Mouse (Mus musculus): ENCODE results near the gene Plekhg3. TPM values are rescaled to one million over a fixed set of nuclear protein-coding genes. Genes with fewer than 3 reads are reported as not detected.

Gene Plekhg3
- polyA plus RNA-seq, 1 experiment from 2014 or later = 6.3 TPM

- no peak overlapping the region for H3K4me2 ChIP-seq (ENCODE audit: low read depth, low read length)
- ATAC-seq (ENCODE audit: low read depth) (no peak), DNase-seq (ENCODE audit: low spot score) (peak; percentile 46)
- no peak overlapping the region for H3K4me3 ChIP-seq (ENCODE audit: low read depth, low read length)
- H3K27ac ChIP-seq (replicated peaks; ENCODE audit: low read depth, low read length) = no peak overlapping the region
- 45% methylated on average over 6 of the region's 6 CpGs for WGBS
- H3K9ac ChIP-seq (ENCODE audit: low read depth, low read length) = no peak overlapping the region
- H3K27me3 ChIP-seq (replicated peaks; ENCODE audit: control insufficient read depth, insufficient read depth, low read length) = no peaks in the 10 kb centered on the region
- H3K9me3 ChIP-seq (ENCODE audit: control insufficient read depth, low read length) = peaks cover 6% of the 10 kb centered on the region; the same call in 1 of the 2 replicates
- H3K4me1 ChIP-seq (ENCODE audit: control insufficient read depth, insufficient read depth, low read length) = peaks cover 13% of the 10 kb centered on the region
- H3K36me3 ChIP-seq (ENCODE audit: control insufficient read depth, insufficient read depth, low read length) = no peaks in the 10 kb centered on the region
These were observed 58.8 kb downstream of the Plekhg3 start for GRCm38 (mm10) chr12:76589531-76589930.

- Histone ChIP-seq H3K4me1 (ENCODE audit: control insufficient read depth, insufficient read depth, low read length) (peaks cover 18% of the 10 kb centered on the region), H3K4me3 (ENCODE audit: low read depth, low read length) (no peak overlapping the region), H3K36me3 (ENCODE audit: control insufficient read depth, insufficient read depth, low read length) (no peaks in the 10 kb centered on the region), H3K9me3 (ENCODE audit: control insufficient read depth, low read length) (no peaks in the 10 kb centered on the region), H3K4me2 (ENCODE audit: low read depth, low read length) (no peak overlapping the region), H3K27ac (replicated peaks; ENCODE audit: low read depth, low read length) (no peak overlapping the region), H3K27me3 (replicated peaks; ENCODE audit: control insufficient read depth, insufficient read depth, low read length) (no peaks in the 10 kb centered on the region), H3K9ac (ENCODE audit: low read depth, low read length) (no peak overlapping the region)
- DNase-seq (ENCODE audit: low spot score) (no peak), ATAC-seq (ENCODE audit: low read depth) (no peak)
- 75% methylated on average over 3 of the region's 3 CpGs for WGBS
These were observed 60.3 kb downstream of the Plekhg3 start for GRCm38 (mm10) chr12:76591037-76591436.

DNA sequence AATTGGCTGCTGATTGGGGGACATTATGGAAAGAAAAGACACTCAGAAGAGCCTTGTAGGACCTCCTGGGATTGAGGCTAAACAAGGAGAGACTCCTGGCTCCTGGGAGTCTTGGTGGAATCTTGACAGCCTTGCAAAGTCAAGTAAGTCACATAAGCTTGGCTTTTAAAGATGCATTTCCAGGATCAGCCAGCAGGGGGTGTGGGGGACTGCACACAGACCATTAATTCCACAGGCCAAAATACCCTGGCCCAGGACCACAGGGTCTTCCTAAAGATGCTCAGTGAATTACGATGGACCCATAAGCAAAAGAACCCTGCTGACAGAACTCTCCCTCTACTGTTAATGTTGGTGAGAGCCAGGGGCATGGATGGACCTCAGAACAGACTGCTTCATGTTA, 61.5 kb downstream of the Plekhg3 start:
- ATAC-seq (ENCODE audit: low read depth) = no peak
- no peak overlapping the region for H3K9ac ChIP-seq (ENCODE audit: low read depth, low read length)
- peak; percentile 60 for DNase-seq (ENCODE audit: low spot score)
- H3K36me3 ChIP-seq (ENCODE audit: control insufficient read depth, insufficient read depth, low read length) = no peaks in the 10 kb centered on the region
- no peak overlapping the region for H3K27ac ChIP-seq (replicated peaks; ENCODE audit: low read depth, low read length)
- H3K27me3 ChIP-seq (replicated peaks; ENCODE audit: control insufficient read depth, insufficient read depth, low read length) = no peaks in the 10 kb centered on the region
- H3K4me1 ChIP-seq (ENCODE audit: control insufficient read depth, insufficient read depth, low read length) = peaks cover 18% of the 10 kb centered on the region
- H3K4me2 ChIP-seq (ENCODE audit: low read depth, low read length) = no peak overlapping the region
- H3K9me3 ChIP-seq (ENCODE audit: control insufficient read depth, low read length) = no peaks in the 10 kb centered on the region
- H3K4me3 ChIP-seq (ENCODE audit: low read depth, low read length) = no peak overlapping the region
- 50% methylated on average over 1 of the region's 1 CpGs for WGBS

DNA sequence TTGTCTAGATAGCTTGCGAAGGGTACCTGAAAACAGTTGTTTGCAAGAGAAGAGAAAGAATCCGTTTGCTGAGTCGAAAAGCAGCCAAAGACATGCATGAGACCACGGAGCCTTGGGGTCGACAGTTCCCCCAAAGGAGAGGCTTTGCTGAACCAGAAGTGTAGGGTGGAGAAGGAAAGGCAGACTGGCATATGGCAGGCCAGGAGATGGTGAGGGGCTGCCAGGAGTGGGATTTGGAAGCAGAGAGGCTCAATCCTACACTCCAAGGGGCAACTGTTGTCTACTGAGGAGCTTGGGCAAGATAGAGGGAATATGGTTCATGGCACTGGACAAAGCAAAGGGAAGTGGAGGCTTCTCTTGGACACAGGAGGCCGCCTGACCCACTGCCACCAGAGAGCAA, 62.6 kb downstream of the Plekhg3 start:
- H3K27ac ChIP-seq (replicated peaks; ENCODE audit: low read depth, low read length) = peak overlapping the region; percentile 87; the same call in 1 of the 2 replicates
- no peak overlapping the region for H3K9ac ChIP-seq (ENCODE audit: low read depth, low read length)

GRCm38 (mm10) chr12:76593839-76594322, 63.2 kb downstream of the Plekhg3 start:
- H3K9me3 ChIP-seq (ENCODE audit: control insufficient read depth, low read length) = no peaks in the 10 kb centered on the region
- peak; percentile 74 for ATAC-seq (ENCODE audit: low read depth)
- peak; percentile 94 for DNase-seq (ENCODE audit: low spot score)
- no peak overlapping the region for H3K4me2 ChIP-seq (ENCODE audit: low read depth, low read length)
- 12% methylated on average over 7 of the region's 7 CpGs for WGBS
- H3K27ac ChIP-seq (replicated peaks; ENCODE audit: low read depth, low read length) = peak overlapping the region; percentile 87
- no peaks in the 10 kb centered on the region for H3K36me3 ChIP-seq (ENCODE audit: control insufficient read depth, insufficient read depth, low read length)
- H3K9ac ChIP-seq (ENCODE audit: low read depth, low read length) = peak overlapping the region; percentile 35; the same call in 1 of the 2 replicates
- no peaks in the 10 kb centered on the region for H3K27me3 ChIP-seq (replicated peaks; ENCODE audit: control insufficient read depth, insufficient read depth, low read length)
- H3K4me3 ChIP-seq (ENCODE audit: low read depth, low read length) = no peak overlapping the region
- peaks cover 18% of the 10 kb centered on the region for H3K4me1 ChIP-seq (ENCODE audit: control insufficient read depth, insufficient read depth, low read length)

More for the DNA sequence above, 62.6 kb downstream of the Plekhg3 start:
- DNase-seq (ENCODE audit: low spot score) (no peak), ATAC-seq (ENCODE audit: low read depth) (no peak)
- H3K27me3 ChIP-seq (replicated peaks; ENCODE audit: control insufficient read depth, insufficient read depth, low read length) = no peaks in the 10 kb centered on the region
- no peaks in the 10 kb centered on the region for H3K9me3 ChIP-seq (ENCODE audit: control insufficient read depth, low read length)
- H3K4me2 ChIP-seq (ENCODE audit: low read depth, low read length) = no peak overlapping the region
- peaks cover 18% of the 10 kb centered on the region for H3K4me1 ChIP-seq (ENCODE audit: control insufficient read depth, insufficient read depth, low read length)
- no peak overlapping the region for H3K4me3 ChIP-seq (ENCODE audit: low read depth, low read length)
- H3K36me3 ChIP-seq (ENCODE audit: control insufficient read depth, insufficient read depth, low read length) = no peaks in the 10 kb centered on the region
- WGBS = 80% methylated on average over 6 of the region's 6 CpGs

- Histone ChIP-seq H3K27me3 (replicated peaks; ENCODE audit: control insufficient read depth, insufficient read depth, low read length) (no peaks in the 10 kb centered on the region), H3K4me1 (ENCODE audit: control insufficient read depth, insufficient read depth, low read length) (peaks cover 18% of the 10 kb centered on the region), H3K27ac (replicated peaks; ENCODE audit: low read depth, low read length) (peak overlapping the region; percentile 87), H3K4me2 (ENCODE audit: low read depth, low read length) (no peak overlapping the region), H3K4me3 (ENCODE audit: low read depth, low read length) (no peak overlapping the region), H3K9me3 (ENCODE audit: control insufficient read depth, low read length) (no peaks in the 10 kb centered on the region), H3K9ac (ENCODE audit: low read depth, low read length) (peak overlapping the region; percentile 35; the same call in 1 of the 2 replicates), H3K36me3 (ENCODE audit: control insufficient read depth, insufficient read depth, low read length) (no peaks in the 10 kb centered on the region)
- DNase-seq (ENCODE audit: low spot score) (no peak), ATAC-seq (ENCODE audit: low read depth) (0 out of 2 replicates have a peak, but pooled peaks have one; percentile 3)
- 52% methylated on average over 3 of the region's 3 CpGs for WGBS
These were observed 63.9 kb downstream of the Plekhg3 start for GRCm38 (mm10) chr12:76594556-76594955.

GRCm38 (mm10) chr12:76595830-76596229, 65.1 kb downstream of the Plekhg3 start:
- ATAC-seq (ENCODE audit: low read depth) = no peak
- H3K4me1 ChIP-seq (ENCODE audit: control insufficient read depth, insufficient read depth, low read length) = peaks cover 18% of the 10 kb centered on the region
- H3K4me3 ChIP-seq (ENCODE audit: low read depth, low read length) = no peak overlapping the region

DNA sequence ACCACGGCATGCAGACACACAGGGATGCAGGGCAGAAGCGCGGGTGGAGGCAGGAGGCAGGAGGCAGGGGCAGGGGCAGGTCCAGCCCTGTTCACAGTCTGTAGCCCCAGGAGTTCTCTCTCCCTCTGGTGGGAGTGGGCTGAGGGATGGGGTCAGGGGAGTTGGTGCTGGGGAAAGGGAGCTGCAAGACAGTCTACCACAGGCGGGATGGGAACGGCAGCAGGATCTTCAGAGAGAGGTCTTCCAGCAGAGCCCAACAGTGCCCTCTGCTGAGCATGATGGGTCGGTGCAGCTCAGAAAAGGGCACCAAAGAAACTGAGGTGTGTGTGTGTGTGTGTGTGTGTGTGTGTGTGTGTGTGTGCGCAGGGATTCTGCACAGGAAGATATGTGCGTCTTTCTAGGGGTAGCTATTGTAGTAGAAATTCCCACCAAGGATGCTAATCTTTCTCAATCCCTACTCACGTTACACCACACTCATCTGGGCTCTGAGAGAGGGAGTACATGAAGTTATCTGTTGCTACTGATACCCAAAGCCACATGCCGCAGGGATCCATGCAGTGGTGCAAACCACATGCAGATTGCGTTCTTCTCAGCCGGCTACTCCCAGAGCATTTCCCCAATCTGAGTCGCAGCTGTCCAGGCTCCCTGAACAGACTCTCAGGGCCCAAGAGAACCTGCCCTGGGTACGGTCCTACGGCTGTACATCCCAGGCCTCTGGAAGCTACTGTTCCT, 65.8 kb downstream of the Plekhg3 start:
- H3K9me3 ChIP-seq (ENCODE audit: control insufficient read depth, low read length) = no peaks in the 10 kb centered on the region
- WGBS = 47% methylated on average over 15 of the region's 15 CpGs
- H3K27me3 ChIP-seq (replicated peaks; ENCODE audit: control insufficient read depth, insufficient read depth, low read length) = no peaks in the 10 kb centered on the region
- H3K4me3 ChIP-seq (ENCODE audit: low read depth, low read length) = no peak overlapping the region
- H3K27ac ChIP-seq (replicated peaks; ENCODE audit: low read depth, low read length) = no peak overlapping the region
- ATAC-seq (ENCODE audit: low read depth) = peak; percentile 41; the same call in 1 of the 2 replicates
- DNase-seq (ENCODE audit: low spot score) = peak; percentile 87
- H3K4me1 ChIP-seq (ENCODE audit: control insufficient read depth, insufficient read depth, low read length) = peaks cover 18% of the 10 kb centered on the region
- H3K36me3 ChIP-seq (ENCODE audit: control insufficient read depth, insufficient read depth, low read length) = no peaks in the 10 kb centered on the region
- H3K4me2 ChIP-seq (ENCODE audit: low read depth, low read length) = no peak overlapping the region
- H3K9ac ChIP-seq (ENCODE audit: low read depth, low read length) = no peak overlapping the region

More at GRCm38 (mm10) chr12:76595830-76596229, 65.1 kb downstream of the Plekhg3 start:
- Histone ChIP-seq H3K27ac (replicated peaks; ENCODE audit: low read depth, low read length) (no peak overlapping the region), H3K36me3 (ENCODE audit: control insufficient read depth, insufficient read depth, low read length) (no peaks in the 10 kb centered on the region), H3K9ac (ENCODE audit: low read depth, low read length) (no peak overlapping the region), H3K27me3 (replicated peaks; ENCODE audit: control insufficient read depth, insufficient read depth, low read length) (no peaks in the 10 kb centered on the region), H3K4me2 (ENCODE audit: low read depth, low read length) (no peak overlapping the region), H3K9me3 (ENCODE audit: control insufficient read depth, low read length) (no peaks in the 10 kb centered on the region)
- 82% methylated on average over 2 of the region's 2 CpGs for WGBS
- DNase-seq (ENCODE audit: low spot score) = no peak

All from embryonic facial prominence, embryonic 14.5 days (tissue).